Mouse (Mus musculus) MEL (cell line): ENCODE results near the gene Agpat4. TPM values are rescaled to one million over a fixed set of nuclear protein-coding genes. Genes with fewer than 3 reads are reported as not detected.

ENCODE experiments used
- DNase-seq: peaks from one replicate; pipeline ENCODE4 v3.0.0; 2011; ENCODE audit warnings: low read depth, low spot score
- H3K27ac ChIP-seq: 2 replicates; pipeline ENCODE4 v1.5.1; 2012; ENCODE audit warnings: low read depth, mild to moderate bottlenecking, control low read depth, low read length, moderate library complexity; ENCODE audit not compliant: control insufficient read depth
- H3K27me3 ChIP-seq, 2 experiments: fragments of 150-350 bp in 1 of 2; sonication (generic) in 1 of 2; 2 replicates each; pipeline ENCODE4 v1.6.1; 2012; ENCODE audit warnings: low read length in 2 of 2, mild to moderate bottlenecking in 2 of 2, improper control_type of control experiment in 1 of 2, moderate library complexity in 1 of 2; ENCODE audit not compliant: insufficient read depth in 2 of 2, control insufficient read depth in 1 of 2
- H3K36me3 ChIP-seq, 2 experiments: 2 replicates each; pipeline ENCODE4 v1.6.1; 2012 to 2014; ENCODE audit warnings: low read length in 2 of 2, improper control_type of control experiment in 1 of 2, inconsistent platforms in 1 of 2, mild to moderate bottlenecking in 1 of 2; ENCODE audit not compliant: insufficient read depth in 2 of 2, control insufficient read depth in 1 of 2
- H3K4me1 ChIP-seq, 2 experiments: fragments of 150-350 bp in 1 of 2; sonication (generic) in 1 of 2; 2 replicates each; pipeline ENCODE4 v1.6.1; 2012; ENCODE audit warnings: low read length in 2 of 2, improper control_type of control experiment in 1 of 2, mild to moderate bottlenecking in 1 of 2; ENCODE audit not compliant: insufficient read depth in 2 of 2, control insufficient read depth in 1 of 2
- H3K4me3 ChIP-seq, 2 experiments: fragments of 150-350 bp in 1 of 2; sonication (generic) in 1 of 2; 2 replicates each; pipeline ENCODE4 v1.5.1; 2012; ENCODE audit warnings: low read depth in 2 of 2, low read length in 2 of 2, mild to moderate bottlenecking in 2 of 2, moderate library complexity in 2 of 2, control low read depth in 1 of 2, improper control_type of control experiment in 1 of 2; ENCODE audit not compliant: control insufficient read depth in 1 of 2, insufficient read depth in 1 of 2
- H3K79me2 ChIP-seq: 2 replicates; pipeline ENCODE4 v1.6.1; 2012; ENCODE audit warnings: mild to moderate bottlenecking, low read length, moderate library complexity; ENCODE audit not compliant: control insufficient read depth, poor library complexity, insufficient read depth
- H3K9ac ChIP-seq: 2 replicates; pipeline ENCODE4 v1.6.1; 2012; ENCODE audit warnings: low read depth, mild to moderate bottlenecking, control low read depth, low read length, moderate library complexity; ENCODE audit not compliant: control insufficient read depth, poor library complexity, severe bottlenecking
- H3K9me3 ChIP-seq: fragments of 150-350 bp; sonication (generic); replicated peaks from 2 replicates; pipeline ENCODE4 v1.6.1; 2012; ENCODE audit warnings: mild to moderate bottlenecking, low read length, improper control_type of control experiment, moderate library complexity; ENCODE audit not compliant: insufficient read depth
- BHLHE40 ChIP-seq: IDR thresholded peaks from 2 replicates; pipeline ENCODE4 v1.6.1; 2012; ENCODE audit warnings: low read depth, mild to moderate bottlenecking, inconsistent platforms, low read length, improper control_type of control experiment, borderline replicate concordance
- CHD1 ChIP-seq: IDR thresholded peaks from 2 replicates; pipeline ENCODE4 v1.6.1; 2012; ENCODE audit warnings: low read depth, mild to moderate bottlenecking, inconsistent platforms, low read length, improper control_type of control experiment
- CTCF ChIP-seq, 3 experiments: IDR thresholded peaks in 2 of 3; conservative IDR thresholded peaks in 1 of 3; 2 replicates each; pipeline ENCODE4 v1.5.1; 2011 to 2012; ENCODE audit warnings: low read length in 3 of 3, low read depth in 2 of 3, mild to moderate bottlenecking in 2 of 3, improper control_type of control experiment in 1 of 3, inconsistent platforms in 1 of 3, mixed read lengths in 1 of 3, moderate library complexity in 1 of 3; ENCODE audit not compliant: control insufficient read depth in 1 of 3, insufficient read depth in 1 of 3, poor library complexity in 1 of 3, severe bottlenecking in 1 of 3
- E2F4 ChIP-seq: IDR thresholded peaks from 2 replicates; pipeline ENCODE4 v1.6.1; 2011; ENCODE audit warnings: low read depth, low read length, improper control_type of control experiment, borderline replicate concordance
- ELF1 ChIP-seq: IDR thresholded peaks from 2 replicates; pipeline ENCODE4 v1.6.1; 2014; ENCODE audit warnings: low read depth, mild to moderate bottlenecking, inconsistent platforms, low read length, improper control_type of control experiment, moderate library complexity
- EP300 ChIP-seq, 2 experiments: IDR thresholded peaks; 2 replicates each; pipeline ENCODE4 v1.6.1; 2011; ENCODE audit warnings: improper control_type of control experiment in 2 of 2, low read length in 2 of 2, low read depth in 1 of 2, mild to moderate bottlenecking in 1 of 2
- GABPA ChIP-seq: IDR thresholded peaks from 2 replicates; pipeline ENCODE4 v1.6.1; 2012; ENCODE audit warnings: low read depth, mild to moderate bottlenecking, inconsistent platforms, low read length, improper control_type of control experiment, moderate library complexity
- GATA1 ChIP-seq: IDR thresholded peaks from 2 replicates; pipeline ENCODE4 v1.6.1; 2011; ENCODE audit warnings: low read depth, low read length, improper control_type of control experiment
- HCFC1 ChIP-seq: IDR thresholded peaks from 2 replicates; pipeline ENCODE4 v1.6.1; 2012; ENCODE audit warnings: low read depth, mild to moderate bottlenecking, inconsistent platforms, low read length, improper control_type of control experiment, moderate library complexity
- JUND ChIP-seq: IDR thresholded peaks from 2 replicates; pipeline ENCODE4 v1.6.1; 2011; ENCODE audit warnings: low read depth, mild to moderate bottlenecking, improper control_type of control experiment, low read length
- KAT2A ChIP-seq: conservative IDR thresholded peaks from 2 replicates; pipeline ENCODE4 v1.6.1; 2012; ENCODE audit warnings: low read depth, low read length, improper control_type of control experiment, inconsistent platforms
- MAZ ChIP-seq: IDR thresholded peaks from 2 replicates; pipeline ENCODE4 v1.6.1; 2012; ENCODE audit warnings: low read depth, mild to moderate bottlenecking, inconsistent platforms, low read length, improper control_type of control experiment
- MEF2A ChIP-seq: IDR thresholded peaks from 2 replicates; pipeline ENCODE4 v1.6.1; 2014; ENCODE audit warnings: low read depth, mild to moderate bottlenecking, inconsistent platforms, low read length, improper control_type of control experiment; ENCODE audit not compliant: poor library complexity, insufficient replicate concordance, severe bottlenecking; ENCODE audit errors: extremely low read depth
- MXI1 ChIP-seq: IDR thresholded peaks from 2 replicates; pipeline ENCODE4 v1.6.1; 2011; ENCODE audit warnings: mild to moderate bottlenecking, low read depth, low read length, improper control_type of control experiment
- MYC ChIP-seq: IDR thresholded peaks from 2 replicates; pipeline ENCODE4 v1.6.1; 2011; ENCODE audit warnings: low read depth, mild to moderate bottlenecking, low read length, improper control_type of control experiment, moderate library complexity
- NELFE ChIP-seq: IDR thresholded peaks from 2 replicates; pipeline ENCODE4 v1.6.1; 2011; ENCODE audit warnings: low read depth, low read length, improper control_type of control experiment
- NRF1 ChIP-seq: IDR thresholded peaks from 2 replicates; pipeline ENCODE4 v1.6.1; 2014; ENCODE audit warnings: low read depth, mild to moderate bottlenecking, inconsistent platforms, low read length, improper control_type of control experiment, moderate library complexity; ENCODE audit not compliant: poor library complexity, insufficient read depth, severe bottlenecking
- POLR2A ChIP-seq, 2 experiments: IDR thresholded peaks; 2 replicates each; pipeline ENCODE4 v1.6.1; 2011 to 2012; ENCODE audit warnings: low read length in 2 of 2, mild to moderate bottlenecking in 2 of 2, control low read depth in 1 of 2, improper control_type of control experiment in 1 of 2, low read depth in 1 of 2, moderate library complexity in 1 of 2; ENCODE audit not compliant: control insufficient read depth in 1 of 2, insufficient read depth in 1 of 2, poor library complexity in 1 of 2
- POLR2AphosphoS2 ChIP-seq: IDR thresholded peaks from 2 replicates; pipeline ENCODE4 v1.6.1; 2011; ENCODE audit warnings: low read length, improper control_type of control experiment
- POLR2AphosphoS5 ChIP-seq: IDR thresholded peaks from 2 replicates; pipeline ENCODE4 v1.6.1; 2012; ENCODE audit warnings: low read depth, borderline replicate concordance, mild to moderate bottlenecking, inconsistent platforms, low read length, moderate library complexity, mixed read lengths
- RCOR1 ChIP-seq: IDR thresholded peaks from 2 replicates; pipeline ENCODE4 v1.6.1; 2012; ENCODE audit warnings: low read depth, mild to moderate bottlenecking, inconsistent platforms, low read length, improper control_type of control experiment
- SIN3A ChIP-seq: IDR thresholded peaks from 2 replicates; pipeline ENCODE4 v1.6.1; 2012; ENCODE audit warnings: low read length, improper control_type of control experiment, inconsistent platforms
- SMC3 ChIP-seq: IDR thresholded peaks from 2 replicates; pipeline ENCODE4 v1.6.1; 2011; ENCODE audit warnings: low read depth, low read length, improper control_type of control experiment
- TAL1 ChIP-seq: IDR thresholded peaks from 2 replicates; pipeline ENCODE4 v1.6.1; 2012; ENCODE audit warnings: mild to moderate bottlenecking, inconsistent platforms, low read length, moderate library complexity, mixed read lengths
- TBP ChIP-seq: IDR thresholded peaks from 2 replicates; pipeline ENCODE4 v1.8.0; 2011; ENCODE audit warnings: low read depth, low read length, improper control_type of control experiment
- TCF12 ChIP-seq: IDR thresholded peaks from 2 replicates; pipeline ENCODE4 v1.6.1; 2014; ENCODE audit warnings: low read depth, mild to moderate bottlenecking, inconsistent platforms, low read length, improper control_type of control experiment, moderate library complexity
- UBTF ChIP-seq: IDR thresholded peaks from 2 replicates; pipeline ENCODE4 v1.6.1; 2012; ENCODE audit warnings: low read depth, mild to moderate bottlenecking, inconsistent platforms, low read length, improper control_type of control experiment, moderate library complexity, borderline replicate concordance; ENCODE audit not compliant: insufficient read depth
- ZC3H11A ChIP-seq: IDR thresholded peaks from 2 replicates; pipeline ENCODE4 v1.6.1; 2012; ENCODE audit warnings: low read depth, mild to moderate bottlenecking, inconsistent platforms, low read length, improper control_type of control experiment
- ZMIZ1 ChIP-seq: IDR thresholded peaks from 2 replicates; pipeline ENCODE4 v1.6.1; 2012; ENCODE audit warnings: low read depth, mild to moderate bottlenecking, inconsistent platforms, low read length, improper control_type of control experiment, moderate library complexity
- ZNF384 ChIP-seq: IDR thresholded peaks from 2 replicates; pipeline ENCODE4 v1.6.1; 2012; ENCODE audit warnings: low read depth, mild to moderate bottlenecking, inconsistent platforms, low read length, improper control_type of control experiment
- polyA plus RNA-seq, 2 experiments: library from polyadenylated mRNA; stranded (reverse) in 1 of 2; unstranded in 1 of 2; fragments of >175 nt in 1 of 2; fragments of >200 nt in 1 of 2; gene quantifications; 2 replicates each; pipeline versions ENCODE4 v1.2.1 to v1.2.4; 2012; ENCODE audit warnings: low replicate concordance in 2 of 2, low read depth in 1 of 2; ENCODE audit not compliant: insufficient read length in 2 of 2, insufficient read depth in 1 of 2, missing spikeins in 1 of 2
- total RNA-seq: library from RNA; depleted of rRNA; stranded (reverse); fragments of 300-350 nt; gene quantifications from 2 replicates; pipeline ENCODE4 v1.2.3, GENCODE M21; 2012

Agpat4 gene
- total and polyA plus RNA-seq, 3 experiments: 3.3 to 9.3 TPM; not detected in 1

- TF ChIP-seq RCOR1: no peak
- TF ChIP-seq MYC: no peak
- no peak for TF ChIP-seq POLR2A (IDR thresholded peaks at IDR 0.05; ENCODE audit: control insufficient read depth in 1 of 2, insufficient read depth in 1 of 2, low read depth in 1 of 2, low read length in 2 of 2, poor library complexity in 1 of 2)
- TF ChIP-seq HCFC1: no peak
- no peak for TF ChIP-seq NRF1
- no peak for TF ChIP-seq GABPA
- TF ChIP-seq MAZ: no peak
- TF ChIP-seq NELFE: no peak
- no peak for TF ChIP-seq CHD1
- TF ChIP-seq POLR2AphosphoS5: no peak
- TF ChIP-seq SIN3A: no peak
- no peak for TF ChIP-seq SMC3
- no peak for TF ChIP-seq TBP
- no peak for TF ChIP-seq KAT2A
- TF ChIP-seq TCF12: no peak
- no peak for TF ChIP-seq POLR2AphosphoS2
- TF ChIP-seq ZNF384: no peak
- TF ChIP-seq EP300 (IDR thresholded peaks at IDR 0.05; ENCODE audit: low read depth in 1 of 2, low read length in 2 of 2): no peak
- TF ChIP-seq, all 39 proteins: peak for 0
- Histone ChIP-seq H3K4me1 (peaks cover 0 to 10% of the 10 kb centered on the region in 2 experiments; a peak in 1 of 4 replicates), H3K27ac (no peak overlapping the region), H3K36me3 (no peaks in the 10 kb centered on the region), H3K9ac (no peak overlapping the region), H3K27me3 (no peaks in the 10 kb centered on the region), H3K79me2 (no peaks in the 10 kb centered on the region), H3K9me3 (no peaks in the 10 kb centered on the region), H3K4me3 (no peak overlapping the region)
- DNase-seq: no peak
Observed at GRCm38 (mm10) chr17:12165009-12165695, 46.6 kb downstream of the Agpat4 start.

GRCm38 (mm10) chr17:12165701-12166100, 47.2 kb downstream of the Agpat4 start:
- TF ChIP-seq BHLHE40 (no peak), NRF1 (no peak), GATA1 (no peak), ZMIZ1 (no peak), TBP (no peak), MAZ (no peak), ELF1 (no peak), NELFE (no peak), MXI1 (no peak), CTCF (IDR thresholded peaks at IDR 0.05 in 2 of 3, conservative IDR thresholded peaks at IDR 0.05 in 1 of 3; ENCODE audit: control insufficient read depth in 1 of 3, insufficient read depth in 1 of 3, low read depth in 2 of 3, low read length in 3 of 3, poor library complexity in 1 of 3, severe bottlenecking in 1 of 3) (no peak), ZC3H11A (no peak), POLR2AphosphoS2 (no peak), SMC3 (no peak), MEF2A (no peak), POLR2A (IDR thresholded peaks at IDR 0.05; ENCODE audit: control insufficient read depth in 1 of 2, insufficient read depth in 1 of 2, low read depth in 1 of 2, low read length in 2 of 2, poor library complexity in 1 of 2) (no peak), JUND (no peak), TAL1 (no peak), UBTF (no peak), POLR2AphosphoS5 (no peak), E2F4 (no peak)
- Histone ChIP-seq H3K9me3 (no peaks in the 10 kb centered on the region), H3K27ac (no peak overlapping the region)

More at GRCm38 (mm10) chr17:12165701-12166100, 47.2 kb downstream of the Agpat4 start:
- Histone ChIP-seq H3K4me3 (no peak overlapping the region), H3K4me1 (peaks cover 0 to 11% of the 10 kb centered on the region in 2 experiments; a peak in 1 of 4 replicates), H3K36me3 (no peaks in the 10 kb centered on the region; a peak in 1 of 4 replicates), H3K27me3 (no peaks in the 10 kb centered on the region), H3K79me2 (no peaks in the 10 kb centered on the region), H3K9ac (no peak overlapping the region)
- no peak for DNase-seq
